Mouse (Mus musculus) small intestine, adult 2 months (tissue): ENCODE data around the gene Slc17a8.
"Not testable (repeated sequence)": the region's sequence is repeated elsewhere in the genome, so short reads cannot be mapped to it uniquely, and the experiment has no call there.

Source experiments
- CTCF ChIP-seq: fragments of 200-500 bp; IDR thresholded peaks from 2 replicates; pipeline ENCODE4 v1.5.1; 2012; ENCODE audit warnings: low read depth, mild to moderate bottlenecking, control low read depth, inconsistent platforms, low read length, moderate library complexity, mixed read lengths; ENCODE audit not compliant: insufficient replicate concordance, insufficient read length; ENCODE audit errors: extremely low read depth
- POLR2A ChIP-seq: fragments of 200-500 bp; IDR thresholded peaks from 2 replicates; pipeline ENCODE4 v1.6.1; 2012; ENCODE audit warnings: low read depth, mild to moderate bottlenecking, control low read depth, inconsistent platforms, low read length, moderate library complexity

- TF ChIP-seq POLR2A, CTCF: not testable (repeated sequence)
These were observed 49.3 kb upstream of the Slc17a8 start for GRCm38 (mm10) chr10:89670371-89670770.
